Mouse (Mus musculus) heart, postnatal 4 days (tissue): ENCODE data around the gene Chrng. TPM values are rescaled to one million over a fixed set of nuclear protein-coding genes. Genes with fewer than 3 reads are reported as not detected.
A peak's percentile ranks its signal among the peaks of the same experiment; 100 is the strongest.

ENCODE experiments used
- DNase-seq: peaks from one replicate; pipeline ENCODE4 v3.0.0; 2021
- total RNA-seq, 2 experiments: library from RNA; stranded (reverse); gene quantifications; 2 replicates each; pipeline ENCODE4 v1.2.3; 2021

The Chrng gene
- total RNA-seq, 2 experiments from 2014 or later = 0.14 TPM

DNA sequence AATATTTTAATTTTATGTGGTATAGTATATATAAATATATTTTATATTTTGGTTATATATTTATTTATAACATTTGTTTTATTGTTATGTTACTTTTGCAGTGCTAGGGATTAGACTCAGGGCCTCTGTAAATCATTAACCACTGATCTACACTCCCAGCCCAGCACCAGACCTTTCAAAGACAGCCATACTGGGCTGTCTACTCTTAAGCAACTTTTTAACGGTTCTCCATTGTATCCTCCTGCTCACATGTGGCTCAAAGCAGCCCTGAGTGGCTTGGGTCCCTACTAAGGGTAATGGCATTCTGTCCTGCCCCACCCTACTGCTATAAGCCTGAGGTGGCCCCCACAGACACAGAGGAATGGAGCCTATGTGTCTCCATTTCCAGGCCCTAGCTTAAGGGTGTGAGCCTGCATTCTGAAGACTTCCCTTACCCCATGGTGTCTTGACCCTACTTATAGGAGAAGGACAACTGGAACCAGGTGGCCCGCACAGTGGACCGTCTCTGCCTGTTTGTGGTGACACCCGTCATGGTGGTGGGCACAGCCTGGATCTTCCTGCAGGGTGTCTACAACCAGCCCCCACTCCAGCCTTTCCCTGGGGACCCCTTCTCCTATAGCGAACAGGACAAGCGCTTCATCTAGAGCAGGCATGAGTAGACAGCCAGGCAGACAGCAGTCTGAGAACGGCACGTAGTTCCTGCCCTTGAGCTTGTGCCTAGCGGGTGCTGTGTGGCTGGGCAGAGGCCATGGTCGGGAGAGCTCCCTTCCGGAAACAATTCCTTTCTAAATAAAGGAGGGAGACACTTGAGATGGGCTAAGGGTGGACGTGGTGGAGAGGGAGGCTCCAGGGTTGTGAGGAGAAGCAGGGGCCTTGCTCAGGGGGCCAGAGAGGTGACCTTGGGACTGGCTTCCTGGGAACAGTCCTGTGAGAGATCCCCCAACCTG is 6.1 kb upstream of the Chrng start:
- DNase-seq = no peak

DNA sequence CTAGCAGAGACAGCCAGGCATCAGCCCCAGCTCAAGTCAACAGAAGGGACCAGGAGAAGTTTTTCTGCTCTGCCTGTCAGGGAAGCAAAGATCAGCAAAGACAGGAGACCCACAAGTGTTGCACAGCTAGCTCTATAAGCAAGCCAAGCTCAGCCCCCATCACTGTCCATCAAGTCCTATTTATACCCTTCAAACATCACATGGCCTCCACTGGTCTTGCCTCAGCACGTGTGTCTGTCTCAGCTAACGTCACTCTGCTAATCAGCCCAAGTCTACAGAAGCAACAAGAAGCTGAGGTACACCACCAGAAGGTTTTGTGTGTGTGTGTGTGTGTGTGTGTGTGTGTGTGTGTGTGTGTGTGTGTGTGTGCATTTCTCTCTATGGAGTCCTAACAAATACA is 3.6 kb upstream of the Chrng start:
- DNase-seq = no peak

DNA sequence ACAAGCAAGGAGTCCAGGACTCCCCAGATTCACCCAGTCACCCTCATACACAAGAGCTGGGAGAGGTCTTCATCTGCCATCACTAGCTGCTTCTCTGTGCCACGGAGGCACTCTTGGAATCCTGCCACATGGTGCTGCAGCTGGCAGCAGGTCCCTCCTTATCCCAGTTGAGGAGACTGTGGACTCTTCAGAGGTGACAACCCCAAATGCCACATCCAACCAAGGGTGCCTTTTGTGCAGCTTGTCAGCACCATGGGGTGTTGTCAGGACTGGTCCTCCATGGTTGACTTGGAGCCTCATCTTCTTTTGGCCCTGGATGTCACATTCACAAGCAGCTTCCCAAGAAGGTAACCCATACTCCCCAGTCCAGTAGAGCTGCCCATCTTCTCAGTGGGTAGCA is 2.6 kb upstream of the Chrng start:
- no peak for DNase-seq

DNA sequence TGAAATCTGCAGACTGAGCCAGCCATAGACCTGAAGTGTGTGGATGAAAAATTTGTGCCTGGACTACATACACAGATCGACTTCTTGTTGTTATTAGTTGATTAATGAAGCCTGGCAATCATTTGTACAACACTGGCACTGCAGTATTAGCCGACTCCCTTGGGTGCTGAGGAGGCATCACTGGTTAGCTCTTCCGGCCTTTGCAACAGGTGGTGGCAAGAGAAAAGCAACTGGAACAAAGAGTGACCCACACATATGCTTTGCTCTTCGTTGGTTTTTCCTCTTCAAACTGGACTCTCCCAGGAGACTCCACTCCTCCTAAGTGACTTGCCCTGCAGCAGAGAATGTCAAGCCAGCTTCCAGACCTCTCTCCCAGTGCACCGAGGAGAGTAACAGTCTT is 678 bp upstream of the Chrng start:
- DNase-seq = no peak

DNA sequence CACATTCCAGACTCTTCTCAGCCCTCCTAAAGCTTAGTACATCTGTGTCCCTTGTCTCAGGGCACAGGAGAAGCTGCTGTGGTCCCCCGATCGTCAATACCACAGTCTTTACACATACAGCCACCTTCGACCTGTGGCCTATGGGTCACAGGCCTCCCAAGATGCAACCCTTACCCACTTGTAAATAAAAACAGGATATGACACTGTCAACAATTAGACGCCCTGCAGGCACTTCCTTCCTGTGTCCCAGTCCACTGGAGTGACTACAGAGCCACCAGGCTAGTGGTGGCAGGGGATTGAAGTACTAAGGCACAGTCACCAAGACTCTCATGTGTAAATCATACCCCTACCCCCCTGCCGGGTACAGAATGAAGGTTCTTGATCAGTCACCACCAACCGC is 581 bp downstream of the Chrng start:
- DNase-seq = no peak

DNA sequence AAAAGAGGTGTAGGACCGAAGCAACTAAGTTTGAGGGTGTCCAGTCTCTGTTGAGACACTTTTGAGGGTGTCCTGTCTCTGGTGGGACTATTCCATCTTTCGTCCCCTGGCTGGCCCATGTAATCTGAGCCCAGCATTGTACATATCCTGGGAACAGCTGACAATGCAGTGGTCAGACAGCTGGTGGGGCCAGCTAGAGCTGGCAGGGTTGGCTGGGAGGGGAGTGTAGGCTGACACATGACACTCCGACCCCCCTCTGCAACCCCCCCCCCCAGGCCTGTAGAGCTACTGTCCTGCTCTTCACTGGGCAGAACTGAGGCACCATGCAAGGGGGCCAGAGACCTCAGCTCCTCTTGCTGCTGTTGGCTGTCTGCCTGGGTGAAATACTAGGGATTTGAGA is 1.0 kb downstream of the Chrng start:
- DNase-seq = no peak

DNA sequence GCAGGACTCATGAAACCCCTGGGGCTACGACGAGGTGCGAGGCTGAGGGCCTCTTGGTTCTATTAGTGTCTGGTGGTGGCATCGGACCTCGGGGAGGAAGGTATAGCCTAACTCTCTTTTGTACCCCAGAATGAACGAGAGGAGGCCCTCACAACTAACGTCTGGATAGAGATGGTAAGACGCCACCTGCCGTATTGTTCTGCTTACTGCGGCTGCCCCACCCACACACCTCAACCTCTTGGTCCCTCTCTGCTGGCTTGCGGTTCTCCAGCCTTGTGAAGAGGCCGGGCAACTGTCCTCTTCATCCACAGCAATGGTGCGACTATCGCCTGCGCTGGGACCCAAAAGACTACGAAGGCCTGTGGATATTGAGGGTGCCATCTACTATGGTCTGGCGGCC is 1.9 kb downstream of the Chrng start:
- DNase-seq = peak; percentile 31

DNA sequence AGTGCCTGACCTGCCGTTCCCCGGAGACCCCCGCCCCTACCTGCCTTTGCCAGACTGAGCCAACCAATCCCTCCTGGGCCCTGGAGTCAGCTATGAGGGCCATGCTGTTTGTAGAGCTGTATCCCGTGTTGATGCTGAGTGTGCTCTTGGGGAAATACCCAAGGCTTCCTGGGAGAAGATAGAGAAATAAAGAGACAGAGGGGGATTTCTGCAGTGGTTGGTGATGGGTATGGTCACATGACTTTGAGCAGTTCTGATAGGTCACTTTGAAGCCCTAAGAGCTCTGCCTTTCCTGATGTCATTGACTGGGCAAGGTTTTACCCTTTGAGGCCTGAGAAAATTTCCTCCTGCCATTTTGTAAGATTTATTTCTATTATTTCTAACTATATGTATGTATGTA is 7.0 kb downstream of the Chrng start:
- DNase-seq = no peak

DNA sequence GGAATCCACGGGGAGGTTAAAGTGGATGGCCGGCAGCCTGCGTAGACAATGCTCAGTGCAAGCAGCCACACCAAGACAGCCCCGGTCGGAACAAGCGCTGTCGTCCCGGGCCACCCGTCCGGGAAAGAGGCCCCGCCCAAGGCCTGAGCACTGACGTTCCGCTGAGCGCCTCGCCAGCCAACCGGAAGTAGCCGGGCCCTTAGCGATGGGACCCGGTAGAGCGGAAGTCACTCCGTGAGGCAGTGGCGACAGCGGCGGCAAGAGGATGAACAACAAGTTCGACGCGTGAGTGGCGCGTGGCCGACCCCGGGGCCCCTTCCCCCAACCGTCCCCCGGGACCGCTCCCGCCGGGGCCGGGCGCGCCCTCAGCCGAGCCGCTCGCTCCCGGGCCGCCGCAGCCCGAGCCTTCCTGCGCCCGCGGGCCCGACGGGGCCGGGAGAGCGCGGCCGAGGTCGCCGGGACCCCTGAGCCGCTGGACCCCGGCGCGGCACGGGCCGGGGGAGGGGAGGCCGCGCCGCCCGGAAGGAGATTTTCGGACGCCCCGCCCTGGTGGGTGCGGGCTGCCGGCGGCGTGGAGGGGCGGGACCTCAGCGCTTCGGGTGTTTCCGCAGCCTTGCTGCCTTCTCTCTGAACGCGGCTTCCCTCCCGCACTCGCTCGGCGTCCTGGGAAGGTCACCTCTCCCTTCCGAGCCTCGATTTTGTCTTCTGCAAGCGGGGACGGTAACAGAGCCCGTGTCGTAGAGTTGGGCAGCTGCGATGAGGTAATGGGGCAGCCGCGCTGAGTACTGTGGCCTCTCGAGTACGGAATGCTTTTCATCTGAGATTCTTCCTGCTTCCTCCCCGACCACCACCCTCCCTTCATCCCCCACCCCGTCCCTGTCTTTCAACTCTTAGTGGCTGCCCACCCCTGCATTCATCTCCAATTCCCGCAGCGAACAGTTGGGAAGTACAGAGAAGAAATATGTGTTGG is 9.6 kb downstream of the Chrng start, which contains the start of gene Eif4e2:
Gene Eif4e2, plus strand, starts transcription at position 180 of the 970 bp plus-strand sequence.
- DNase-seq = peak; percentile 97

DNA sequence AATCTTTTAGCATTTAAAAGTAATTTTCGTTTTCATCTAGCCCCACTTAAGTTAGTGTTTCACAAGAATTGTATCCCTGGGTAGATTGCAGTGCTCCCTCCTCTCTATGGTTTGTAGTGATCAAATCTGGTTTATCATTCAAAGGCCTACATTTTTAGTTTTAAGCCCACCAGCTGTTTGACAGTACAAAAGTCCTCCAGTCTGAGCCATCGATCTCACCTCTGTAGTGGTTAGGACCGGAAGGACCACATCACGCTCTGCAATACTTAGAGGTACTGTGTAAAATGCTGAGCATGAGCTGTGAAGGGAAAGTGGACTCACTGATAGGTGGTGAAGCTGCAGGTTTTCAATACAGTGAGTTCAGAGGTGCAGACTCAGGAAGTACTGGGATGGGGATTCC is 10.3 kb downstream of the Chrng start:
- DNase-seq = no peak

DNA sequence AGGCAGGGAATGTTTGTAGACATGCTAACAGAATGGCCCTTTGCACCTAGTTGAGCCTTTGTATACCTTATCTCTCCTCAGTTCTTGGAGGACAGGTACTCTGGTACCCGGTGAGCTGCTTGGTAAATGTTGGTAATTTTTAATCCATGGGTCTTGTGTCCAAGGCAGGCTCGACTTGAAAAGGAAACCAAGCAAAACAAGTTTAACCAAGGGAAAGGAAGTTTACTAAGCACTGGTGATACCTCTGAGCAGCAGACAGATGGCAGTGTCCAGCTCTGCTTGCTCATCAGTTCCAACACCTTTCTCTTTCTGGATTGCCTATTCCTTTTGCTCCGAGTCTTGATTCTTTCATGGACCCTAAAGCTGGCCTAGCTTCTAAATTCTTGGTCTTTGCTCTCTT is 13.5 kb downstream of the Chrng start:
- DNase-seq = no peak

DNA sequence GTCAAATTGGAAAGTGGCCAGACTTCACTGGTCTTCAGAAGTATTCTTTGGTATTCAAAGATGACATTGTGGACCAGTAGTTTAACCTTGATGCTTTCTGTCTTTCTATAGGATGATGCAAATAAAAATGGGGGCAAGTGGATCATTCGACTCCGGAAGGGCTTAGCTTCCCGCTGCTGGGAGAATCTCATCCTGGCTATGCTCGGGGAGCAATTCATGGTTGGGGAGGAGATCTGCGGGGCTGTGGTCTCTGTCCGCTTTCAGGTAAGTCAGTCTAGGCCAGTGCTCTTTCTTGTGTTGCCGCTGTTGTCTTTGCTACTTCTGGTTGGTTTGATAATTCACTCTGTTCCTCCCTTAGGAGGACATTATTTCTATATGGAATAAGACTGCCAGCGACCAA is 21.3 kb downstream of the Chrng start:
- DNase-seq = no peak

DNA sequence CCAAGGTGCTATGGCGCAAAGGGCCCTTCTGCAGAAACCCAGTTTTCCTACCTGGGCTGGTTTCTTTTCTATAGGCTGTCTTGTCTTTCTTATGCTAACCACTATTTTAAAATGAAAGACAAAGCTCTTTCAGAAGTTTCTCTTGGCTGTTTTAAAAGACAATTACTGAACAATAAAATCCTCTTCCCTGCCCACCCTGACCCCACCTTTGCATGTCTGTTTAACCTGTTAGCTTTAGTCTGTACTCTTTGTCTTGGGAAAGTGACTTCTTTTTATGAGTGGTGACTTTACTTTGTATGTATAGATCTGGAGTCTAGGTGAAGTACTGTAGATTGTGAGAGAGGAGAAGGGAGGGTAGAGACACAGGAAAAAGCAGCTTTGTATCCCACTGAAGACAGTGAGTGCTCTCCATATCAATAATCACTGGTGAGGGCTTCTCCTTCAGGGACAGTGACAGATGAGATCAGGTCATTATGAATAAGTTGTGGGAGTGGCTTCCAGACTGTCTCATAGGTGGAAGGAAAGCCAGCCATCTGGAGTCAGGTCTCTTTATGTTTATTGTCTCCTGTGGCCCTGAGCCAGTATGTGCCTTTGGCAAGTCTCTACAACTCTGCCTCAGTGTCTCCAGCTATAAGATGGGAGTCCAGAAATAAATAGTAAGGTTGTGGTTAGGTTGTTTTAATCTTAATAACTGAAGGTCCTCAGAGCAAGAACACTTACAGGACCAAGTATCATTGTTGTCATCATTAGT is 22.1 kb downstream of the Chrng start:
- DNase-seq = no peak

DNA sequence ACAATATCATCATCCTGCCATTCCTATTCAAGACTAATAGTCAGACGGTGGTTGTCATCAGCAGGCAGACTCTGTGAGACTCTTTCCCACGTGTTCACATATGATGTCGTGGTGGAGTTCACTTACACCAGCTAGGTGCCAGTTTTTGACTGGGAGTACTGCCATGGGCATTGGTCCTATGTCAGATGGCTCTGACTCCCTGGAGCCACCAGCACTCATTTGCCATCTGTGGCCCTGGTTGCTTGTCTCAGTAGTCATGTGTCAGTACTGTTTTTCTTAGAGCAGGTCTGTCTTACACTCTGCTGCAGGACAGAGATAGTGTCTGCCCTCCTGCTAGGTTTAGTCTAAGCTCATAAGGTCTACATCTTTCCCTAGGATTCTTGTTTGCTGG is 22.7 kb downstream of the Chrng start:
- DNase-seq = no peak

DNA sequence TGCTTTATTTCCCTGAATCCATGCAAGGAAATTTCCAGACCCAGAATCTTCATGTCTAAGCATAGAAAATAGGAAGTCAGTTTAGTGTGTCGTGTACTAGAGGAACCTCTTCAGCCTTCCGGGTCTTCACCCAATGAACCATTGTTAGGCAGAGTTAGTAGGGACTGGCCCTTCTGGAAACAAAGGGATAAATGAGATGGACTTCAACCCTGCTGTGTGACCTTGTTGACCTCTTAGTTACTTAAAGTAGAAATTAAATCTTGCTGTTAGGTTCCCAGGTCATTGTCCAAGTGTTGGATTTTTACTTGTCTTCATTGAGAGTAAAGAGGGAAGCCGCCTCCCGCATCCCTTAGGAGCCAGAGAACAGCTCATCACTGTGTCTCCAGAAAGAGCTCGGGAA is 26.1 kb downstream of the Chrng start:
- DNase-seq = no peak

DNA sequence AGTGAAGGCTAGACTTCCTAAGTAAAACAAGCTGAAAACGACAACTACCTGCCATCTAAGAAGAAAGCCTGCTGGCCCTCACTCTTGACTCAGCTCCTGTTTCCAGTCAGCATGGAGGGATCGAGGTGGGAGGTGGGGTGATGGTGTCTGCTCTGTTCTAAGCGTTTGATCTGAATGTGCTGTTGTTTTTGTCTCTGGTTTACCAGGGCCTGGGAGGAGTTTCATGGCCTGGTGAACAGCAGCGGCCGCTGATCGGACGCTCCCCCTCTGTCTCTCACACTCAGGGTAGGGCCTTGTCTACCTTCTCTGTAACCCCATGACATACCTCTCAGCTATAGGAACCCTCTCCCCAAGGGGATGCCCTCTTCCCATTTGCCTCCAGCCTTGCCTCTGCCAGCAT is 27.7 kb downstream of the Chrng start:
- no peak for DNase-seq

DNA sequence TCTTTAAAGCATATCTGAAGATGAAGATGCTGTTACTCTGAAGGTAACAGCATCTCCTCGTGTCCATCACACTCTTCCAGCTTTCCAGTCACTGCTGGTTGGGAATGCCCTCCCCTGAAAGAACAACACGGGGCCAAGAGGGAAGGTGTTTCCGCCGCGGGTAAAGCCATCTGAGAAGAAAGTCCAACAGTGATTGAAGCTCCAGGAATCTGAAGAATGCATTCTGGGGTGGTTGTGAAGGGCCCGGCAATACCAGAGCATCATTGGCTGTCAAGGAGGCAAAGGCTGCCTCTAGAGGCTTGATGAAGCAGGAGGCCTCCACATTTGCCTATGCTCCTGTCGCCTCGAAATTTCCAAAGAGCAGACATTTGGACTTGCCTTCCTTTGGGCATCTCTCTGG is 34.6 kb downstream of the Chrng start:
- DNase-seq = no peak

DNA sequence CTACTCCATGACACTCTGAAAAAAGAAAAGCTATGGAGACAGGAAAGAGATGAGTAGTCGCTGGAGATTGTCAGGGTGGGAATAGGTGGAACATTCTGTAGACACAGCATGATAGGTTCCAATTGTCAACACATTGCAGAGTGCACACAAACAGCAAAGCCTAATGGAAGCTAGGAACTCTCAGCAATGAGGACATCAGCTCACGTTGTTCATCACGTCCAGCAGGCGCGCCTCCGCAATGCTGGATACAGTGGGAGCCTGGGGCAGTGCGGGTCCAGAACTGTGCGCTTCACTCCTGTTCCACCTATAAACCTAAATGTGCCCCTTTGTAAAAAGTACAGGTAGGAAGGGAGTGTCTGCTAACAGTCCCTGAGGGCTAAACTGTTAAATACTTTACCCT is 38.6 kb downstream of the Chrng start:
- no peak for DNase-seq

DNA sequence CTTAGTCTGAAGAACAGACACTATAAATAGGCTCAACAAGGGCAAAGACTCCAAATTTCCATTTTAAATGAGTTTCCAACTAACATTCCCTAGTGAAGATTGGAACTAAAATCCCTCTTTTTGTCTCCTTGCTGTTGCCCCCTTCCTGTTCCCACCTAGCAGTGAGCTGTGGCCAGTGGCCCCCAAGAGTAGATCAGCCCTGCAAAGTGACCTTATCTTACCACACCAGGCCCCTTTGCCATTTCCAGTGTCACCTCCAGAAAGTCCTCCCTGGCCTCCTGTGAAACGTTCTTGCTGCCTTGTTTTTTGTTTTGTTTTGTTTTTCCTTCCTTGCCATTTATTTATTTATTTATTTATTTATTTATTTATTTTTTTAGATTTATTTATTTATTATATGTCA is 41.0 kb downstream of the Chrng start:
- no peak for DNase-seq

DNA sequence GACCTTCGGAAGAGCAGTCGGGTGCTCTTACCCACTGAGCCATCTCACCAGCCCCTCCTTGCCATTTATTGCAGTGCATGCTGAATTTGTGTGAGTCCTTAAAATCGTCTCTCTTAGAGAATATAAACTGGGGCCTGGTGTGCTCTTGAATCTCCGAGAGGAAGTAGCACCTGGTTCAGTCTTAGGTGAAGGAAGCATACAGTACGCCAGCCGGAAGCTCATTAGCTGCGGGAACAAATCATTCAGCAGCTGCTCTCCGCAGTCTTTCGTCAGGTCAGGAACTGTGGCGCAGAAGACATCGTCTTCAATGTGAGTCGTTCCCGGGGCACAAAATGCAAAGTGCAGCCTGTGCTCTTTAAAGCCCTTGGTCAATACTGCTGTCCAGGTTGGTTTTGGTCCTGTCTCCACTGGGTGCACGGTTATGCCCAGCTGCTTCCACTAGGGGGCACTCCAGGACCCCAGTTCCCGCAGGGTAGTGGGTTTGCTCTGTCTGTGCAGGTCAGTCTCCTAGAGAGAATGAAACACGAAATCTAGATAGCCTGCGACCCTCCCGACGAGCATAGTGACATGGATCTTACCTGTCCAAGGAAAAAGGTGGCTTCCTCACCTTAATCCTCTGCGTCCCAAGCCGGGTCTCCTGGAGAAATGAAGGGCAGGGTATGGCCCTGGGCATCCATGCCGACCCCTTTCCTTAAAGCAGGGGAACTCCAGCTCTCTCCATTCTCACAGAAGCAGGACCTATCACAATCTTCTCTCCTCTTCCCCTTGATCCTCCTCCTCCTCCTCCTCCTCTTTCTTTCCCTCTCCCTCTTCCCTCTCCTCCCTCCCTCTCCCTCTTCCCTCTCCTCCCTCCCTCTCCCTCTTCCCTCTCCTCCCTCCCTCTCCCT is 41.7 kb downstream of the Chrng start:
- peak; percentile 88 for DNase-seq

DNA sequence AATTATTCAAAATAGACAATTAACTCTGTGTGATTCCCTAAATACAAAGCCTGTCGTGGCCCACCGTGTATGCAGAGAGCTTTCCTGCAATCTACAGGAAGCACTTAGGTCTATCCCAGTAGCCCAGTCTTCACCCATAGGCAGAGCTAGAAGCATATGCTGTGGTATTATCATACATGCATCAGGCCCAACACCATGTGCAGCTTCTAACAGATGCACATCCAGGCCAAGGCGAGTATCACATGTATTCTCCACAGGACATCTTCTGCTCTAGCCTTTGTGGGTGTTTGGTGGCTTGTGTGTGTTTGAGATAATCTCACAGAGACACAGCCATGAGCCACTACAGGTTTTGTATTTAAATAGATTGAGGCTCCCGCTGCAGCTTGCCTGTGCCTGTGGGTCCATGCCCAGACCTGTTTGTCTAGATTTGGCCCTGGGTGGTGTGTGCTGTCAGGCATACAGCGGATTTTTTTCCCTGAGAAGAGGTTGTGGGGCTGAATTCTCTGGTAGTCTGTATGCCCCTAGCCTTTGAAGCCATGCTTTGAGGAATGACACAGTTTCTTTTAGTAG is 47.7 kb downstream of the Chrng start:
- DNase-seq = no peak
